Mouse (Mus musculus) E14TG2a.4 (cell line): ENCODE measurements around the gene Dicer1.

Experiments
- H3K27me3 ChIP-seq: 2 replicates; pipeline ENCODE4 v1.6.1; 2014; ENCODE audit warnings: low read length, control low read depth; ENCODE audit not compliant: insufficient read depth
- H3K36me3 ChIP-seq: 2 replicates; pipeline ENCODE4 v1.6.1; 2014; ENCODE audit warnings: low read length, control low read depth; ENCODE audit not compliant: insufficient read depth
- H3K4me1 ChIP-seq: replicated peaks from 2 replicates; pipeline ENCODE4 v1.6.1; 2014; ENCODE audit warnings: low read depth, low read length, control low read depth
- H3K4me3 ChIP-seq: replicated peaks from 2 replicates; pipeline ENCODE4 v1.5.1; 2014; ENCODE audit warnings: mild to moderate bottlenecking, low read length
- H3K9me3 ChIP-seq: 2 replicates; pipeline ENCODE4 v1.6.1; 2014; ENCODE audit warnings: low read length, control low read depth
- CTCF ChIP-seq: conservative IDR thresholded peaks from 2 replicates; pipeline ENCODE4 v1.5.1; 2014; ENCODE audit warnings: low read length
- NANOG ChIP-seq: IDR thresholded peaks from 2 replicates; pipeline ENCODE4 v1.6.1; 2014; ENCODE audit warnings: borderline replicate concordance, low read length, mixed read lengths
- POU5F1 ChIP-seq: IDR thresholded peaks from 2 replicates; pipeline ENCODE4 v1.6.1; 2014; ENCODE audit warnings: low read length, borderline replicate concordance

Dicer1 gene

DNA sequence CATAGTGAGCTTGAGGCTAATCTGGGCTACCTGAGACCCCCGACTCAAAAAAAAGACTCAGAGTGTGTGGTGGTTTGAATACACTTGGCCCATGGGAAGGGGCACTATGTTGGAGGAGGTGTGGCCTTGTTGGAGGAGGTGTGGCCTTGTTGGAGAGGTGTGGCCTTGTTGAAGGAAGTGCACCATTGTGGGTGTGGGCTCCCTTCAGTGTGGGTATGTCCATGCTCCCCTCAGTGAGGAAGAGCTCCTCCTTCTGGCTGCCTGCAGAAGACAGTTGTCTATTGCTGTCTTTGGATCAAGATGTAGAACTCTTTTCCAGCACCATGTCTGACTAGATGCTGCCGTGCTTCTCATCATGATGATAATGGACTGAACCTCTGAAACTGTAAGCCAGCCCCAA, 95.6 kb downstream of the Dicer1 start:
- no peaks in the 10 kb centered on the region for H3K36me3 ChIP-seq
- H3K9me3 ChIP-seq = peaks cover 21% of the 10 kb centered on the region
- H3K4me1 ChIP-seq = peaks cover 13% of the 10 kb centered on the region; the same call in 1 of the 2 replicates
- TF ChIP-seq CTCF = no peak
- TF ChIP-seq POU5F1 = no peak
- no peak for TF ChIP-seq NANOG
- no peak overlapping the region for H3K4me3 ChIP-seq
- peaks cover under 1% of the 10 kb centered on the region; the same call in 1 of the 2 replicates for H3K27me3 ChIP-seq

GRCm38 (mm10) chr12:104655006-104655405, 96.7 kb downstream of the Dicer1 start:
- Histone ChIP-seq H3K27me3 (no peaks in the 10 kb centered on the region; the same call in 1 of the 2 replicates), H3K9me3 (peaks cover 21% of the 10 kb centered on the region), H3K4me1 (peaks cover 4% of the 10 kb centered on the region; the same call in 1 of the 2 replicates), H3K4me3 (no peak overlapping the region), H3K36me3 (no peaks in the 10 kb centered on the region)
- TF ChIP-seq NANOG (no peak), CTCF (no peak), POU5F1 (no peak)

- TF ChIP-seq POU5F1 = no peak
- no peak for TF ChIP-seq CTCF
Observed at GRCm38 (mm10) chr12:104652021-104652420, 99.7 kb downstream of the Dicer1 start.

DNA sequence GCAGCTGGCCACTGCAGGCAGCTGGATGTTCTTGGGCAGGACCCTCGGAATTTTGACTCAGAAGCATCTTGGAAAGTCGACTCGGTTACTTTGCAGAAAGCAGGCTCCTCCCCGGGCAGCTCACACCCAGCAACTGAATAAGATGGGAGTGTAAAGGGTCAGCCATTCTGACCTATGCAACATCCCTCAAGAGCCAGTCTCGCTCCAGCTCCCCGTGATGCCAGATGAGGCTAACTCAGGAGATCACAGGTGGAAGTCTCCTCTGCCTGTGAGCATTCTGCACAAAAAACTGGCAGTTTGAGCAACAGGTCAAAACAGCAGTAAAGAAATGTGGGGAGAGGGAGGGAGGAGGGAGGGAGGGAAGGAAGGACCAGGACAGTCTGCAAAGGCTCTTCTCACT, 100.5 kb downstream of the Dicer1 start:
- TF ChIP-seq CTCF (no peak), NANOG (no peak), POU5F1 (no peak)
- Histone ChIP-seq H3K36me3 (no peaks in the 10 kb centered on the region), H3K4me3 (no peak overlapping the region), H3K9me3 (peaks cover 17% of the 10 kb centered on the region), H3K4me1 (peaks cover 12% of the 10 kb centered on the region), H3K27me3 (peaks cover 3% of the 10 kb centered on the region; the same call in 1 of the 2 replicates)

More at GRCm38 (mm10) chr12:104652021-104652420, 99.7 kb downstream of the Dicer1 start:
- Histone ChIP-seq H3K4me1 (peaks cover 12% of the 10 kb centered on the region), H3K36me3 (no peaks in the 10 kb centered on the region), H3K9me3 (peaks cover 21% of the 10 kb centered on the region), H3K27me3 (peaks cover 3% of the 10 kb centered on the region; the same call in 1 of the 2 replicates), H3K4me3 (no peak overlapping the region)

GRCm38 (mm10) chr12:104650510-104651260, 101.1 kb downstream of the Dicer1 start:
- Histone ChIP-seq H3K36me3 (no peaks in the 10 kb centered on the region), H3K4me3 (no peak overlapping the region), H3K27me3 (peaks cover 3% of the 10 kb centered on the region; the same call in 1 of the 2 replicates), H3K9me3 (peaks cover 11% of the 10 kb centered on the region), H3K4me1 (peaks cover 12% of the 10 kb centered on the region)
- no peak for TF ChIP-seq POU5F1
- TF ChIP-seq NANOG = no peak
- no peak for TF ChIP-seq CTCF

GRCm38 (mm10) chr12:104648366-104648765, 103.4 kb downstream of the Dicer1 start:
- Histone ChIP-seq H3K36me3 (no peaks in the 10 kb centered on the region), H3K9me3 (no peaks in the 10 kb centered on the region), H3K4me3 (no peak overlapping the region), H3K4me1 (peaks cover 12% of the 10 kb centered on the region), H3K27me3 (peaks cover 3% of the 10 kb centered on the region; the same call in 1 of the 2 replicates)
- TF ChIP-seq CTCF (no peak), NANOG (no peak), POU5F1 (no peak)

DNA sequence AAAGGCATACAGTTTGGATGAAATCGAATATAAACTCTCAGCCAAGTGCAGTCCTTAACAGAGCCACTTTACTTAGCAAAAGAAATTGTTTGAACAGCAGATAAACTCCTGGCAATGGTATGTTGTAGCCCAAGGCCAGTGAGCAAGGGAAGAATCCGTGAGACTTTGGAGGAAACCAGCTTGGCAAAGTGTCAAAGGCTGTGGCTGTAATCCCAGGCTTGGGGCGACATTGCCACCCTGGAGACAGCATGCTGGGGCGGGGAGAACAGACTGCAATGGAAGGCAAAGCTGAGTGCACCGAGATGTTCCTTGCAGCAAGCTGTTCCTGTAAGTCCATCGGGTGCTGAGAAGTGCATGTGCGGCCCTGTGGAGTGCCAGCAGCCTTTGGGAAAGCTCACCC, 109.4 kb downstream of the Dicer1 start:
- TF ChIP-seq CTCF (no peak), NANOG (no peak), POU5F1 (no peak)
- H3K27me3 ChIP-seq = peaks cover 23% of the 10 kb centered on the region; the same call in 1 of the 2 replicates
- H3K4me1 ChIP-seq = peaks cover 8% of the 10 kb centered on the region
- H3K9me3 ChIP-seq = no peaks in the 10 kb centered on the region
- no peak overlapping the region for H3K4me3 ChIP-seq
- no peaks in the 10 kb centered on the region for H3K36me3 ChIP-seq

DNA sequence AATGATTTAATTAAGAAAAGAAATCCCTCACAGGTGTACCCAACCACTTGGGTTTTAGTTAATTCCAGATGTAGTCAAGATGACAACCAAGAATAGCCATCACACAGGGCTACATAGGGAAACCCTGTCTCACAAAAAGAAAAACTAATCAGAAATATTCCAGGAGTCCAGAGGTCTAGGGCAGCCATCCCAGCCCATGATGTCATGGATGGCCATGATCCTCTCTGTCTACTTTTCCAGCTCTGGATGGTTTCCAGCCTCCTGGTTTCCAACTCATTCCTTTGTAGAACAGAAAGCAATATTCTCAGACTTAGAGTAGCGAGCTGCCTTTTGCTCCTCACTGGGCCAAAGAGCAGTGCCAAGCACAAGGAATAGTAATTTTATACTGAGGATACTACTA, 110.8 kb downstream of the Dicer1 start:
- no peaks in the 10 kb centered on the region for H3K9me3 ChIP-seq
- no peaks in the 10 kb centered on the region for H3K36me3 ChIP-seq
- H3K4me3 ChIP-seq = no peak overlapping the region
- H3K27me3 ChIP-seq = peaks cover 32% of the 10 kb centered on the region
- TF ChIP-seq CTCF (no peak), POU5F1 (no peak), NANOG (no peak)
- peaks cover 18% of the 10 kb centered on the region for H3K4me1 ChIP-seq
